1 mouse cellular context compared by ENCODE assay signal in genomic region chr12:84802625-84803024, GRCm38 (mm10).
TF ChIP-seq lines count a peak whose summit lies in the region.

No protein-coding gene starts in this region.

TF ChIP-seq in MEL, 35 proteins besides CTCF, POLR2A, EP300 and RAD21 (continued from another document):
- no peak for TF ChIP-seq MYB (IDR thresholded peaks at IDR 0.05; ENCODE audit: low read depth, low read length)
- TF ChIP-seq NRF1 (IDR thresholded peaks at IDR 0.05; ENCODE audit: insufficient read depth, low read depth, low read length, poor library complexity, severe bottlenecking) = no peak
